Mouse (Mus musculus): ENCODE data around the gene Clps. TPM values are rescaled to one million over a fixed set of nuclear protein-coding genes. Genes with fewer than 3 reads are reported as not detected.

Clps gene
- polyA plus RNA-seq, 1 experiment from 2014 or later = 51.3 TPM

- no peak for ATAC-seq (ENCODE audit: low read depth)
- peaks cover 19% of the 10 kb centered on the region for H3K27me3 ChIP-seq (ENCODE audit: control insufficient read depth, insufficient read depth, low read depth, low read length)
Measured at GRCm38 (mm10) chr17:28517441-28517955, 43.1 kb downstream of the Clps start, which contains the start of gene Fkbp5. TSS of gene Fkbp5 (minus strand) at chr17:28517527.

GRCm38 (mm10) chr17:28516881-28517280 lies 43.7 kb downstream of the Clps start:
- Histone ChIP-seq H3K4me3 (ENCODE audit: low read depth, low read length) (no peak overlapping the region), H3K27ac (ENCODE audit: low read length) (no peak overlapping the region), H3K9me3 (replicated peaks; ENCODE audit: control insufficient read depth, low read length) (no peaks in the 10 kb centered on the region), H3K9ac (ENCODE audit: low read depth, low read length) (no peak overlapping the region), H3K27me3 (ENCODE audit: control insufficient read depth, insufficient read depth, low read depth, low read length) (peaks cover 13% of the 10 kb centered on the region), H3K4me1 (ENCODE audit: control insufficient read depth, low read depth, low read length) (peaks cover 41% of the 10 kb centered on the region), H3K36me3 (ENCODE audit: control insufficient read depth, insufficient read depth) (no peaks in the 10 kb centered on the region), H3K4me2 (ENCODE audit: low read depth, low read length) (no peak overlapping the region)
- no peak for ATAC-seq (ENCODE audit: low read depth)
- WGBS (ENCODE audit: insufficient replicate concordance) = 30% methylated on average over 4 of the region's 4 CpGs

More at GRCm38 (mm10) chr17:28517441-28517955, 43.1 kb downstream of the Clps start, which contains the start of gene Fkbp5:
- peak within 1 kb of the TSS; percentile 61 for H3K9ac ChIP-seq (ENCODE audit: low read depth, low read length)
- peak within 1 kb of the TSS; percentile 54 for H3K4me3 ChIP-seq (ENCODE audit: low read depth, low read length)
- no peaks in the 10 kb centered on the region for H3K36me3 ChIP-seq (ENCODE audit: control insufficient read depth, insufficient read depth)
- peaks cover 40% of the 10 kb centered on the region for H3K4me1 ChIP-seq (ENCODE audit: control insufficient read depth, low read depth, low read length)
- WGBS (ENCODE audit: insufficient replicate concordance) = 14% methylated on average over 16 of the region's 16 CpGs
- peak within 1 kb of the TSS; percentile 80 for H3K27ac ChIP-seq (ENCODE audit: low read length)
- no peaks in the 10 kb centered on the region for H3K9me3 ChIP-seq (replicated peaks; ENCODE audit: control insufficient read depth, low read length)
- peak within 1 kb of the TSS; percentile 68 for H3K4me2 ChIP-seq (ENCODE audit: low read depth, low read length)

- Histone ChIP-seq H3K27me3 (ENCODE audit: control insufficient read depth, insufficient read depth, low read depth, low read length) (peaks cover 11% of the 10 kb centered on the region), H3K4me3 (ENCODE audit: low read depth, low read length) (no peak overlapping the region), H3K9me3 (replicated peaks; ENCODE audit: control insufficient read depth, low read length) (no peaks in the 10 kb centered on the region), H3K36me3 (ENCODE audit: control insufficient read depth, insufficient read depth) (no peaks in the 10 kb centered on the region), H3K4me1 (ENCODE audit: control insufficient read depth, low read depth, low read length) (peaks cover 46% of the 10 kb centered on the region), H3K4me2 (ENCODE audit: low read depth, low read length) (no peak overlapping the region), H3K9ac (ENCODE audit: low read depth, low read length) (no peak overlapping the region), H3K27ac (ENCODE audit: low read length) (no peak overlapping the region)
- ATAC-seq (ENCODE audit: low read depth) = no peak
- 37% methylated on average over 10 of the region's 10 CpGs for WGBS (ENCODE audit: insufficient replicate concordance)
Measured at GRCm38 (mm10) chr17:28515431-28516341, 44.9 kb downstream of the Clps start.

- no peak for ATAC-seq (ENCODE audit: low read depth)
- Histone ChIP-seq H3K4me3 (ENCODE audit: low read depth, low read length) (no peak overlapping the region), H3K4me2 (ENCODE audit: low read depth, low read length) (no peak overlapping the region), H3K9ac (ENCODE audit: low read depth, low read length) (no peak overlapping the region), H3K9me3 (replicated peaks; ENCODE audit: control insufficient read depth, low read length) (no peaks in the 10 kb centered on the region), H3K27me3 (ENCODE audit: control insufficient read depth, insufficient read depth, low read depth, low read length) (peaks cover 11% of the 10 kb centered on the region), H3K4me1 (ENCODE audit: control insufficient read depth, low read depth, low read length) (peaks cover 47% of the 10 kb centered on the region), H3K36me3 (ENCODE audit: control insufficient read depth, insufficient read depth) (no peaks in the 10 kb centered on the region), H3K27ac (ENCODE audit: low read length) (no peak overlapping the region)
- 52% methylated on average over 5 of the region's 5 CpGs for WGBS (ENCODE audit: insufficient replicate concordance)
Measured at GRCm38 (mm10) chr17:28514555-28514954, 46.0 kb downstream of the Clps start.

DNA sequence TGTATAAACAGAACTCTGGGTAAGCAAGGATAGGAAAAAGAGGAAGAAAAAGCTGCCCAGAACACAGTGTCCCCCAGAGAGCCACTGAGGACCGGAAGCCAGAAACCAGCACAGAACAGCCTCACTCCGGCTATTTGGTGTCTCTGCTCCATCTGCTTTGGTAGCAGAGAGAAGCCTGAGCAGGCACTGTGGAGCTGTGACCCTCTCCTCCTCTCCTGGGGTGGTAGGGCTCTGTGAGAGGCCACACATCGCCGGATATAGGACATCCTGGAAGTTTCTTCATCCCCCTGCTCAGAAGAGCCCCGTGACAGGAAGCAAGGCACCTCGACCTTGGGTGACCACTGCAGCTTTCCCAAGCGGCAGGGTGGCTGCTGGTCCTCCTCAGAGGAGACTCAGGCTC lies 46.7 kb downstream of the Clps start:
- no peak overlapping the region for H3K4me3 ChIP-seq (ENCODE audit: low read depth, low read length)
- H3K4me1 ChIP-seq (ENCODE audit: control insufficient read depth, low read depth, low read length) = peaks cover 41% of the 10 kb centered on the region
- H3K9me3 ChIP-seq (replicated peaks; ENCODE audit: control insufficient read depth, low read length) = no peaks in the 10 kb centered on the region
- H3K4me2 ChIP-seq (ENCODE audit: low read depth, low read length) = no peak overlapping the region
- no peak for ATAC-seq (ENCODE audit: low read depth)
- peak overlapping the region; percentile 64 for H3K27ac ChIP-seq (ENCODE audit: low read length)
- H3K9ac ChIP-seq (ENCODE audit: low read depth, low read length) = no peak overlapping the region
- 23% methylated on average over 7 of the region's 7 CpGs for WGBS (ENCODE audit: insufficient replicate concordance)
- H3K36me3 ChIP-seq (ENCODE audit: control insufficient read depth, insufficient read depth) = no peaks in the 10 kb centered on the region
- H3K27me3 ChIP-seq (ENCODE audit: control insufficient read depth, insufficient read depth, low read depth, low read length) = peaks cover 11% of the 10 kb centered on the region

- WGBS (ENCODE audit: insufficient replicate concordance) = 34% methylated on average over 1 of the region's 1 CpGs
- no peak for ATAC-seq (ENCODE audit: low read depth)
- Histone ChIP-seq H3K4me1 (ENCODE audit: control insufficient read depth, low read depth, low read length) (peaks cover 40% of the 10 kb centered on the region), H3K27me3 (ENCODE audit: control insufficient read depth, insufficient read depth, low read depth, low read length) (peaks cover 9% of the 10 kb centered on the region), H3K4me2 (ENCODE audit: low read depth, low read length) (no peak overlapping the region), H3K4me3 (ENCODE audit: low read depth, low read length) (no peak overlapping the region), H3K9me3 (replicated peaks; ENCODE audit: control insufficient read depth, low read length) (no peaks in the 10 kb centered on the region), H3K27ac (ENCODE audit: low read length) (peak overlapping the region; percentile 64), H3K9ac (ENCODE audit: low read depth, low read length) (no peak overlapping the region), H3K36me3 (ENCODE audit: control insufficient read depth, insufficient read depth) (no peaks in the 10 kb centered on the region)
Measured at GRCm38 (mm10) chr17:28513337-28513736, 47.2 kb downstream of the Clps start.

DNA sequence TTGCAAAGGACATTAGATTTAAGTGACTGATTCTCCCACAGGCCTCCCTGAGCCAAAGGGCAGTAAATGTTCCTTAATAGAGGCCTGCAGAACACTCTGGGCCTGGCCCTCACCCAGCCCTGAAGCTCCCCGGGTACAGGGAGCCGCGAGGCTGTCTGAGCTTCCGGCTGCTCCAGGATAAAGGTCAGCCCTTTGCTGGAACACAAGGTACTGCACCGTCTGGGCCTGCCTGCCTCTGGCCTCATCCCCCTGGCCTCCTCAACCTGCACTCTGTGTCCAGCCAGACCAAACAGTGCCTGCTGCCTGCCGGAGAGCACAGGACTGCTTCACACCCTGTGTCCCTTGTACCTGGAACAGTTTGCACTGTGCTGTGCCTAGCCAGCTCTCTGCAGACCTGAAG lies 47.9 kb downstream of the Clps start:
- Histone ChIP-seq H3K4me3 (ENCODE audit: low read depth, low read length) (no peak overlapping the region), H3K9ac (ENCODE audit: low read depth, low read length) (0 out of 2 replicates have a peak overlapping the region, but pooled peaks have one; percentile 1), H3K4me2 (ENCODE audit: low read depth, low read length) (no peak overlapping the region), H3K4me1 (ENCODE audit: control insufficient read depth, low read depth, low read length) (peaks cover 40% of the 10 kb centered on the region), H3K9me3 (replicated peaks; ENCODE audit: control insufficient read depth, low read length) (no peaks in the 10 kb centered on the region), H3K36me3 (ENCODE audit: control insufficient read depth, insufficient read depth) (no peaks in the 10 kb centered on the region), H3K27ac (ENCODE audit: low read length) (peak overlapping the region; percentile 64), H3K27me3 (ENCODE audit: control insufficient read depth, insufficient read depth, low read depth, low read length) (peaks cover 4% of the 10 kb centered on the region)
- peak; percentile 83 for ATAC-seq (ENCODE audit: low read depth)
- WGBS (ENCODE audit: insufficient replicate concordance) = 50% methylated on average over 6 of the region's 6 CpGs

DNA sequence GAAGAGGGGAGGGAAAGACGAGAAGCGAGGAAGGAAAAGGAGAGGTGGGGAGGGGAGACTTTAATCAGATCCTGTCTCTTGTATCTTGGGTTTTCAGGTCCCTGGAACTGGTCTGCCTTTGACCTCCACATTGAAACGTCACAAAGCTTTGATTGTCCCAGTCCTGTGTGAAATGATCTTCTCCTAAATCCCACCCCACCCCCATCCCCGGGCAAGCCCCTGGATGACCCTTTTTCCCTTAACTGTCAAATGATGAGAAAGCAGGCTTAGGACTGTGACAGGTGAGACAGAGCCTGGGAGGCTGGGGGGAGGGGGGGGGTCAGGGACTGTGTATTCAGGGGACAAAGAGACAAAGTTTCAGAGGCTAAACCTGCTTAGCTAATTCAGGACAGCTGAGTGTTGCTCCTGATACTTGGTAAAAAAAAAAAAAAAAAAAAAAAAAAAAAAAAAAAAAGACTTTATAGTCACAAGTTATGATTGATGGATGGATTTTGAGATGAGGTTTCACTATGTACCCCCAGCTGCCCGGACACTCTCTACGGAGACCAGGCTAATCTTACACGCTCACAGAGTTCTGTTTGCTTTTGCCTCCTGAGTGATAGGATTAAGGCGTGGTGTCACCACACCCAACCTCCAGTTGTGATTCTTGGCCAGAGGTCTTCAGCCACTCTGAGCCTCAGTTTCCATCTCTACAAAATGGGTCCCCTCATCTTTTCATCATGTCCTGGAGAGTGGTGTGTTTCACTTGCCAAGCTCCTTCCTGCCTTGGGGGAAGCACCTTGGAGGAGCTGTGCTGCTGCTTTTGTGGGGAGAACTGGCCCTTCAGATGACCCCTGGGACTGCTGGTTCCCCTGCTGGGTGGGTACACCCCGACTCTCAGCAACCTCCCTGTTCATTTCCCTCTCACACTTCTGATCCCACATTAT lies 48.7 kb downstream of the Clps start:
- H3K9ac ChIP-seq (ENCODE audit: low read depth, low read length) = 0 out of 2 replicates have a peak overlapping the region, but pooled peaks have one; percentile 1
- no peak for ATAC-seq (ENCODE audit: low read depth)
- H3K4me1 ChIP-seq (ENCODE audit: control insufficient read depth, low read depth, low read length) = peaks cover 36% of the 10 kb centered on the region

More for the DNA sequence above, 48.7 kb downstream of the Clps start:
- no peak overlapping the region for H3K4me2 ChIP-seq (ENCODE audit: low read depth, low read length)
- 17% methylated on average over 9 of the region's 9 CpGs for WGBS (ENCODE audit: insufficient replicate concordance)
- no peaks in the 10 kb centered on the region for H3K9me3 ChIP-seq (replicated peaks; ENCODE audit: control insufficient read depth, low read length)
- no peak overlapping the region for H3K4me3 ChIP-seq (ENCODE audit: low read depth, low read length)
- H3K27me3 ChIP-seq (ENCODE audit: control insufficient read depth, insufficient read depth, low read depth, low read length) = no peaks in the 10 kb centered on the region
- peak overlapping the region; percentile 64 for H3K27ac ChIP-seq (ENCODE audit: low read length)
- H3K36me3 ChIP-seq (ENCODE audit: control insufficient read depth, insufficient read depth) = no peaks in the 10 kb centered on the region

Data from liver, embryonic 16.5 days (tissue).